Mouse (Mus musculus) ES-E14 (cell line): ENCODE measurements around the gene Scgb3a1.

Experiments
- HCFC1 ChIP-seq: IDR thresholded peaks from 2 replicates; pipeline ENCODE4 v1.6.1; 2012; ENCODE audit warnings: low read length, inconsistent platforms, borderline replicate concordance; ENCODE audit not compliant: insufficient read depth
- MAFK ChIP-seq: IDR thresholded peaks from 2 replicates; pipeline ENCODE4 v1.6.1; 2014; ENCODE audit warnings: mild to moderate bottlenecking, low read depth, low read length, inconsistent platforms; ENCODE audit not compliant: insufficient read depth
- ZNF384 ChIP-seq: IDR thresholded peaks from 2 replicates; pipeline ENCODE4 v1.6.1; 2012; ENCODE audit warnings: low read depth, low read length, inconsistent platforms

- no peak for TF ChIP-seq HCFC1
- no peak for TF ChIP-seq MAFK
- TF ChIP-seq ZNF384, result no peak
These were observed 1.1 kb upstream of the Scgb3a1 start for GRCm38 (mm10) chr11:49662292-49662780.
